Mouse (Mus musculus) urinary bladder, adult 2 months (tissue): Measurements from ENCODE around the gene Ptx4. TPM values are rescaled to one million over a fixed set of nuclear protein-coding genes. Genes with fewer than 3 reads are reported as not detected.

Experiments used
- polyA plus RNA-seq: library from polyadenylated mRNA; depleted of rRNA; stranded (reverse); fragments of >200 nt; gene quantifications from 2 replicates; pipeline ENCODE4 v1.2.3, GENCODE M21; 2012; rRNA removed

Gene Ptx4
- polyA plus RNA-seq, 1 experiment: not detected

Other genes starting within 250 kb of the Ptx4 start
- 17.6 and 22.4 TPM in 2 replicates for gene Nubp2, start 234.4 kb upstream of the Ptx4 start, polyA plus RNA-seq
- 30.2 and 34.8 TPM in 2 replicates for gene Spsb3, start 234.1 kb upstream of the Ptx4 start, polyA plus RNA-seq
- 34.7 and 40.0 TPM in 2 replicates for gene Eme2, start 225.7 kb upstream of the Ptx4 start, polyA plus RNA-seq
- gene Mrps34, start 225.6 kb upstream of the Ptx4 start, polyA plus RNA-seq: 75.8 and 85.5 TPM in 2 replicates
- gene Nme3, start 224.3 kb upstream of the Ptx4 start, polyA plus RNA-seq: 64.2 and 64.4 TPM in 2 replicates
- 86.0 and 88.1 TPM in 2 replicates for gene Mapk8ip3, start 183.8 kb upstream of the Ptx4 start, polyA plus RNA-seq
- 17.8 and 22.6 TPM in 2 replicates for gene Jpt2, start 160.1 kb upstream of the Ptx4 start, polyA plus RNA-seq
- gene Cramp1l, start 105.0 kb upstream of the Ptx4 start, polyA plus RNA-seq: 15.7 and 16.0 TPM in 2 replicates
- gene Ift140, start 104.7 kb upstream of the Ptx4 start, polyA plus RNA-seq: 11.9 and 12.7 TPM in 2 replicates
- 36.2 and 42.6 TPM in 2 replicates for gene Tmem204, start 37.2 kb upstream of the Ptx4 start, polyA plus RNA-seq
- gene Telo2, start 4.8 kb upstream of the Ptx4 start, polyA plus RNA-seq: 16.8 and 18.5 TPM in 2 replicates
- gene Clcn7, start 12.6 kb downstream of the Ptx4 start, polyA plus RNA-seq: 34.2 and 35.0 TPM in 2 replicates
- 0.18 and 0.19 TPM in 2 replicates for gene Ccdc154, start 41.7 kb downstream of the Ptx4 start, polyA plus RNA-seq
- 0.07 TPM in 1 of 2 replicates, not detected in the other for gene Gm38655, start 54.7 kb downstream of the Ptx4 start, polyA plus RNA-seq
- 16.5 and 20.9 TPM in 2 replicates for gene BC003965, start 63.8 kb downstream of the Ptx4 start, polyA plus RNA-seq
- gene Unkl, start 67.6 kb downstream of the Ptx4 start, polyA plus RNA-seq: 15.6 and 16.4 TPM in 2 replicates
- 43.2 and 48.8 TPM in 2 replicates for gene Gnptg, start 119.4 kb downstream of the Ptx4 start, polyA plus RNA-seq
- 28.2 and 35.6 TPM in 2 replicates for gene Tsr3, start 119.4 kb downstream of the Ptx4 start, polyA plus RNA-seq
- gene Baiap3, start 135.6 kb downstream of the Ptx4 start, polyA plus RNA-seq: 8.7 and 11.1 TPM in 2 replicates
- 322 and 393 TPM in 2 replicates for gene Ube2i, start 153.9 kb downstream of the Ptx4 start, polyA plus RNA-seq
- 0.28 and 0.40 TPM in 2 replicates for gene Prss34, start 177.6 kb downstream of the Ptx4 start, polyA plus RNA-seq
- not detected in 2 replicates for gene Prss28, start 187.9 kb downstream of the Ptx4 start, polyA plus RNA-seq
- gene Prss29, start 197.9 kb downstream of the Ptx4 start, polyA plus RNA-seq: not detected in 2 replicates
- 0.28 and 0.37 TPM in 2 replicates for gene Tpsab1, start 224.8 kb downstream of the Ptx4 start, polyA plus RNA-seq
- 7.2 and 9.2 TPM in 2 replicates for gene Tpsb2, start 245.5 kb downstream of the Ptx4 start, polyA plus RNA-seq
- gene Tpsg1, start 248.5 kb downstream of the Ptx4 start, polyA plus RNA-seq: 0.22 and 0.40 TPM in 2 replicates